Mouse (Mus musculus): ENCODE data around the gene Olfr1039. TPM values are rescaled to one million over a fixed set of nuclear protein-coding genes. Genes with fewer than 3 reads are reported as not detected.
"Not testable (repeated sequence)": the region's sequence is repeated elsewhere in the genome, so short reads cannot be mapped to it uniquely, and the experiment has no call there.

Olfr1039 gene
- not detected for polyA plus RNA-seq (2017; shearing (Covaris generic))

- no peak for ATAC-seq
Measured at GRCm38 (mm10) chr2:86135828-86136227, at the start of gene Olfr1039. Olfr1039 (minus strand) TSS chr2:86135928.

- ATAC-seq: no peak
Measured at GRCm38 (mm10) chr2:86179950-86180349, 44.2 kb upstream of the Olfr1039 start.

DNA sequence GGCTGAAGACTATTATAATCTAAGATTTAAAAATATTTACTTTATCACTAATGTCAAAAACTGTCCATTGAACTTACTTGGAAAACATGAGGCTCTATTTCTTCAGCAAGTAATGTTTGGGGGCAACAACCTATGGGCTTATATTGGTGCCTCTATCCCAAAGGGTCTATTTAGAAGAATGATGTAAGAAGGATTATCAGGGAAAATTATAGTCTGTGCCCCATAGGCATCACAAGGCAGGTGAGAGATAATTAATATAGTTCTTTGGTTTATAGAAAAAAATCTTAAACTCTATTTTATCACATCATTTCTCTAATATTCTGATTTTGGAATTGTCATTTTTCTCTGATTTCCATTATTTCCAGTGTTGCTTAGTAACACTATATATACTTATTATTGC lies 42.0 kb upstream of the Olfr1039 start, which contains the start of gene Olfr1044:
Gene Olfr1044 (minus strand): TSS at position 101 of the 400 bp plus-strand sequence.
- ATAC-seq: no peak

GRCm38 (mm10) chr2:86175422-86175821 lies 39.7 kb upstream of the Olfr1039 start:
- not testable (repeated sequence) for ATAC-seq

DNA sequence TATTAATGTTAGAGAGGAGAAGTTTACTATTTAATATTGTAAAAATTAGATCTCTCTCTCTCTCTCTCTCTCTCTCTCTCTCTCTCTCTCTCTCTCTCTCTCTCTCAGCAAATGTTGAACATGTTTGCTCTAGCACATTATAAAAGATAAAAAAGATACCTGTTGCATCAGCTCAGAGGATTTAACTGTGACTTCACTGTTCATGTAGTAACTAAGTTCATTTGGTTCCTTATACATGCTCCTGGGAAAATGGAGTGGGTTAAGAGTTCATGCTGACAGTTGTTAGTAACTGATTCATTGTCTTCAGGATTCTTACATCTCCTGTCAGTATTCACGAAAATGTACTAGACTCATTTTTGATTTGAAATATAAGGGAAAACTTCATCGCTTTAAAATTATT lies 31.7 kb upstream of the Olfr1039 start, which contains the start of gene Olfr1043:
Gene Olfr1043 (minus strand): TSS at position 101 of the 400 bp plus-strand sequence.
- ATAC-seq: no peak

DNA sequence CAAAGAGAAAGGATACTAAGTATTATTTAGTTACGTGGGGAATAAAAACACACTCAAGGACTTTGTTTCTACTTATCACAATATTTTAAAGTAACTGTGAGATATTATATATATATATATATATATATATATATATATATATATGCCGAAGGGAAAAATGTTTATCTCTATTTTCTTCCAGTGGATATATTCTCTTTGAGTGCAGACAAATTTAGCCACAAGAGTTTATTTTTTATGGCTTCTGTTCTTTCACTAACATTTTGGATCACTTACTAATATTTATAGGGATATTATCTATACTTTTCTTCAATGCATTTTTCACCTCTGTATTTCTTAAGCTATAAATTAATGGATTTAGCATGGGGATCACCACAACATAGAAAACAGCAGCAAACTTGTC lies 26.0 kb upstream of the Olfr1039 start, which contains the start of gene Olfr1042:
Gene Olfr1042 (minus strand): TSS at position 101 of the 400 bp plus-strand sequence.
- no peak for ATAC-seq

- ATAC-seq: no peak
Measured at GRCm38 (mm10) chr2:86146632-86147031, 10.9 kb upstream of the Olfr1039 start, which contains the start of gene Olfr1040. Olfr1040 (minus strand) TSS chr2:86146732.

DNA sequence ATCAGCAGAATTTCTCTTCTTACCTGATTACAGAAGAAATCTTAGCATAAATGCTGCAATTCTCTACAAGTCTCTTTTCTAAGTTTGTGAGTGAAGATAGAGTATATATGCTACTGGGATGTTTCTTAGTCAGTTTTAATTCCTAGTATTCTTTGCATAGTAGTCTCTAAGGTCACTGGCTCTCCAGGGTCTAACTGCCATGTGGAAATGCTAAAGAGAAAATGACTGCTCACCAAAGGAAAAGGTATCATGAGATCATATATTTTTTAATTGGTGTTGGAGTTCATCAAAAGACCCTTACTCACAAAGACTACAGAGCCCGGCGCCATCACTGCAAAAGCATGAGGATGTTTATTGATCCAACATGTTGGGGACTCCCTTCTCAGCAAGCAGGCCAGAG lies 48.4 kb downstream of the Olfr1039 start, which contains the start of gene Olfr1037:
Gene Olfr1037 (minus strand): TSS at position 101 of the 400 bp plus-strand sequence.
- ATAC-seq: no peak

DNA sequence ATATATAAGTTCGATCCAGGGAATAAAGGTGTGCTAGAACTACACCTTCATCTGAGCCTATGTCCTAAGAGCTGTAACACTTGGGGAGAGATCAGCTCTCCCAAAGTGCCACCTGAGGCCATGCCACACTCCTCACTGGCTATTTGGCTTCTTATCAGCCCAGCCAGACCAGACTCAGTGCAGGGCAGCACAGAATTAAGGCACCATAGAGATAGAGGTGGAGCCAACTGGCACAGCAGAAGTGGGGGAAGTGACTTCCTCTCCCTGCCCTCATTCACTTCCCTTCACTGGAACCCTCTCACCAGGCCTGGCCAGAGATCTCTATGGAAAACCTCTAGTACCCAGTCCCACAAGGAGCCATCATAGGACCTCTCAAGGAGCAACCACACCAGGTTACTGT lies 55.2 kb downstream of the Olfr1039 start:
- not testable (repeated sequence) for ATAC-seq

Other genes starting within 250 kb of the Olfr1039 start
- not detected for gene Olfr1024, start 230.9 kb downstream of the Olfr1039 start, polyA plus RNA-seq (2017; shearing (Covaris generic))
- gene Olfr1025-ps1, start 220.7 kb downstream of the Olfr1039 start, polyA plus RNA-seq (2017; shearing (Covaris generic)): not detected
- gene Olfr1026, start 214.4 kb downstream of the Olfr1039 start, polyA plus RNA-seq (2017; shearing (Covaris generic)): not detected
- gene Olfr1028, start 185.5 kb downstream of the Olfr1039 start, polyA plus RNA-seq (2017; shearing (Covaris generic)): not detected
- not detected for gene Olfr1029, start 162.0 kb downstream of the Olfr1039 start, polyA plus RNA-seq (2017; shearing (Covaris generic))
- not detected for gene Olfr1030, start 156.7 kb downstream of the Olfr1039 start, polyA plus RNA-seq (2017; shearing (Covaris generic))
- gene Olfr1031, start 145.6 kb downstream of the Olfr1039 start, polyA plus RNA-seq (2017; shearing (Covaris generic)): not detected
- gene Olfr1032, start 130.4 kb downstream of the Olfr1039 start, polyA plus RNA-seq (2017; shearing (Covaris generic)): not detected
- not detected for gene Olfr1033, start 115.3 kb downstream of the Olfr1039 start, polyA plus RNA-seq (2017; shearing (Covaris generic))
- not detected for gene Olfr1034, start 90.1 kb downstream of the Olfr1039 start, polyA plus RNA-seq (2017; shearing (Covaris generic))
- not detected for gene Olfr1036, start 61.9 kb downstream of the Olfr1039 start, polyA plus RNA-seq (2017; shearing (Covaris generic))
- gene Olfr1037, start 48.5 kb downstream of the Olfr1039 start, polyA plus RNA-seq (2017; shearing (Covaris generic)): not detected
- gene Olfr1040, start 10.8 kb upstream of the Olfr1039 start, polyA plus RNA-seq (2017; shearing (Covaris generic)): not detected
- gene Olfr1042, start 25.9 kb upstream of the Olfr1039 start, polyA plus RNA-seq (2017; shearing (Covaris generic)): not detected
- gene Olfr1043, start 31.6 kb upstream of the Olfr1039 start, polyA plus RNA-seq (2017; shearing (Covaris generic)): not detected
- gene Olfr1044, start 41.9 kb upstream of the Olfr1039 start, polyA plus RNA-seq (2017; shearing (Covaris generic)): not detected
- not detected for gene Olfr52, start 49.8 kb upstream of the Olfr1039 start, polyA plus RNA-seq (2017; shearing (Covaris generic))
- not detected for gene Olfr1045, start 67.1 kb upstream of the Olfr1039 start, polyA plus RNA-seq (2017; shearing (Covaris generic))
- not detected for gene Olfr1046, start 83.4 kb upstream of the Olfr1039 start, polyA plus RNA-seq (2017; shearing (Covaris generic))
- not detected for gene Olfr1047, start 95.5 kb upstream of the Olfr1039 start, polyA plus RNA-seq (2017; shearing (Covaris generic))
- not detected for gene Olfr1048, start 104.4 kb upstream of the Olfr1039 start, polyA plus RNA-seq (2017; shearing (Covaris generic))
- not detected for gene Olfr1049, start 122.4 kb upstream of the Olfr1039 start, polyA plus RNA-seq (2017; shearing (Covaris generic))
- not detected for gene Olfr1051, start 143.2 kb upstream of the Olfr1039 start, polyA plus RNA-seq (2017; shearing (Covaris generic))
- gene Olfr1052, start 156.5 kb upstream of the Olfr1039 start, polyA plus RNA-seq (2017; shearing (Covaris generic)): under 1 TPM in 1 of 2 experiments, not detected in 1; 0.48 TPM
- gene Olfr1053, start 179.4 kb upstream of the Olfr1039 start, polyA plus RNA-seq (2017; shearing (Covaris generic)): not detected
- not detected for gene Olfr1054, start 199.5 kb upstream of the Olfr1039 start, polyA plus RNA-seq (2017; shearing (Covaris generic))
- not detected for gene Olfr1055, start 214.4 kb upstream of the Olfr1039 start, polyA plus RNA-seq (2017; shearing (Covaris generic))
- gene Olfr1056, start 226.5 kb upstream of the Olfr1039 start, polyA plus RNA-seq (2017; shearing (Covaris generic)): not detected
- gene Olfr1057, start 242.5 kb upstream of the Olfr1039 start, polyA plus RNA-seq (2017; shearing (Covaris generic)): not detected